Mouse (Mus musculus) spleen, postnatal 14 days (tissue): ENCODE data around the gene Kcnd2.

Experiments
- DNase-seq, 2 experiments: peaks; one replicate each; pipeline ENCODE4 v3.0.0; 2021 to 2022; ENCODE audit warnings: low spot score in 2 of 2

Kcnd2 gene

GRCm38 (mm10) chr6:21424202-21424785 is 209.0 kb downstream of the Kcnd2 start:
- no peak for DNase-seq

DNA sequence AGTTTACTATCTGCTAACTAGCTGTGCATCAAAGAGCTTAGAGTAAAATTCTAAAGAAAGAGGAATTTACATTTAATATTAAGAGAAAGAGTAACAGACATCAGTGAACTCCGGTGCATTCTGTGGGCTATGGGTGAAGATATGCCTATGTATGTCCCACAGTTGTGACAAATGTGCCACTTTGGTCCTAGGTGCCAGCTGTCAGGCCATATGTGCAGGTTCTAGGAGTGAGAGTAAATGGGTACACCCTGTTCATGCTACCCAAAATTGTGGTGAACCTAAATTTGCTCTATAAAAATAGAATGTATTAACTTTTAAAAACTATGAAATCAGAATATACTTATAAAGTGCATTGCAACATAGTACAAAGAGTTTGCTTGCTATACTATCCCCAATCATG is 215.8 kb downstream of the Kcnd2 start:
- DNase-seq, result no peak

DNA sequence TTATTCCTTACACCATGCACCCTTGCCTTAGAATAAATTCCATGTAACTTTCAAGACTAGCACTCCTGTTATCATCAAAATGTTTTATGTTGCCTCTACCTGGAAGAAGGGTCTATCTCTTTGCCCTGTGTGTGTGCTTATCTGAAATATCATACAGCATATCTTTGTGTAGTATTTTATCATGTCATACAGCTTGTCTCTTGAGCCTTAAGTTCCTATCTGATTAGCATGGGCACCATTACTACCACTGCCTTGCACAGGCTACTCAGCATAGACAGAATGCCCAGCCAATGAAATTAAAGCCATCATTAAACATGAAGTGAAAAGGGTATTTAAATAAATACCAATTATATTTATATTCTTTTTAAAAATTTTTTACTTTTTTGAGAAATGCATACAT is 249.4 kb downstream of the Kcnd2 start:
- no peak for DNase-seq

GRCm38 (mm10) chr6:21471891-21472544 is 256.7 kb downstream of the Kcnd2 start:
- DNase-seq, result no peak

DNA sequence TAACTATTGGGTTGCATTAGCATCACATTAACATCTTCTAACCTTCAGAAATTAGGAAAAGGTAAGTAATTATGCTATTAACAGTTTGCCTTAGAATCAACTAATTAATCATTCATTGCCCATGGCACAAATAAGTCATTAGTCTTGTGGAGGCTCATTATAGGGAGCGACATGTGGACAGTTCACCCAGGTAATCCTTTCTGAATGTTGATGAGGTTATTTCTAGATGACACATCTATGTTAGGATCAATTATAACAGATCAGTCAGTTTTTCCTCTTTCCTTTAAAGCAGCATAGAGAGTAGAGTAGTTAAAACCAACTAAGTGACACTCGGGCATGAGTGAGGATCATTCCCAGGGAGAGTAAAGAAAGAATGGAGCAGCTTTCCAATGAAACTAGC is 267.4 kb downstream of the Kcnd2 start:
- no peak for DNase-seq

DNA sequence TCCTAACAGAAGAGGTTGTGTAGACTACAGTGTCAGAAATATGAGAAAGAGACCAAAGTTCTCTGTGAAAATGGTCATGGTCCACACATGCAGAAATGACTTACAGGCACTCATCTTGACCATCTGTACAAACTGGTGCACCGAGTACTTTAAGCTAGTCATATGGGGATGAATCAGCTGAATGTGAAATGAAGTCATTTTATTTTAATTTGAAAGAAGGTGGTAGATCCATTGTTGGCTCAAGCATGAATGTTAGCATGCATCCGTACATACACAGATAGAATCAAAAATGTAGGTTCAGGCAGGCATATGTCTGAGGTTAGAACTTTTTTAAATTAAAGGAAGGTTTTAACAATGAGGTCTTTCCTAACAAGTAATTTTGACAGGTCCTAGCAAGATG is 273.2 kb downstream of the Kcnd2 start:
- DNase-seq, result no peak

DNA sequence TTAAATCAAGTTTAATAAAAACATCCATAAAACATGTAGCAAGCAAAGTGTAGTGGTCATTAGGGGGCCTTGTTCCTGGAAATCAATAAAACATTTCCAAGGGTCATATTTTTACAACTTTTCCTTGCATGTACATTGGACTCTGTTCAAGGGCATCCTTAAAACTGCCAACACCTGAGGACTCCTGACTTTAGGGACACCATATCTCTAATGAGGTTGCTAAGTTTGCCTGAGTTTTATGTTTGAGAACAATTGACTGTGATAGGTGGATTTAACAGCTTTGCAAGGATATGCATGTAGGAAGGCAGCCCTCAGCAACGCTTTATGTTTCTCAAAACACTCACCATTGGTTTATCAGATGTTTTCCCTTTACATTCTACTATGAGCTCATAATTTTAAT is 287.6 kb downstream of the Kcnd2 start:
- DNase-seq, result no peak

DNA sequence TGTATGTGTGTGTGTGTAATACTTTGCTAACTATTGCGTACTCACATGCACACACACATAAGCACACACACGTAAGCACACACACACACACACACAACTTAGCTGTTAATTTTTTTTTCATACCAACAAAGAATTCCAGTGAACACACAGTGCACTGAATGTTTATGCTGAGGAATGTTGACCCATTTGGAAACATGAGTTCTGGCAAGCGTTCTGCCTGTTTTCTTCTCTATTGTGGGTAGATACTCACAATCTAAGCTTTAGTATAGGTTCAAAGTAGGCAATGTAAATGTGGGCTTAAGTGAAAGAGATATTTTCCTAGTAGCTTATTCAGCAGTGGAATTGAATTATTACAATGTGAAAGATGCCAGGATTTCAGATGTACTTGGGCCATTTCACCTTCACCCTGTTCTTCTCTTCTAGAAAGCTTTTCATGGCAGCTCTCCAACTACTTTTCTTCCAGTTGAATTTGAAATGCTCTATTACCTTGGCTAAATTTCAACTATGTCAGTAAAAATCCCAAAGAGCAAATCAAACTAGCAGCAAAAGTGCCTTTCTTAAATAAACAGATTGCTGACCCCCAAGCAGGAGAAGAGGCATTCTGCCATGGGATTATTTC is 295.4 kb downstream of the Kcnd2 start:
- no peak for DNase-seq

DNA sequence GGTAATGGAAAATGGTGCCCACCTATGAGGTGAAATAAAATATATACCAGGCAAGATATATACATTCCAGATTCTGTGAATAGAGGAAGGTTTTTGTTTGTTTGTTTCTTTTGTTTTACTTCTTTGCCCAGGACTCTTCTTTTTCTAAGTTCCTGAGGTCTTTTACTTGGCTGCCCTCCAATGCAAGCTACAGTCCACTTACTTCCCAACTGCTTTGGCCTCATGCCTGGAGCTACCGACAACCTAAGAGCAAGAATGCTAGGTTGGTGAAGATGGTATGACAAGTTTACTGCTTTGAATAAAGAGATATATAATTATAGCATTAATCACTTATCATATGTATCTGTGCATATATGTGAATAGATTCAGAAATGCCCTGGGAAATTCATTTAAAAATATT is 305.0 kb downstream of the Kcnd2 start:
- DNase-seq, result no peak

DNA sequence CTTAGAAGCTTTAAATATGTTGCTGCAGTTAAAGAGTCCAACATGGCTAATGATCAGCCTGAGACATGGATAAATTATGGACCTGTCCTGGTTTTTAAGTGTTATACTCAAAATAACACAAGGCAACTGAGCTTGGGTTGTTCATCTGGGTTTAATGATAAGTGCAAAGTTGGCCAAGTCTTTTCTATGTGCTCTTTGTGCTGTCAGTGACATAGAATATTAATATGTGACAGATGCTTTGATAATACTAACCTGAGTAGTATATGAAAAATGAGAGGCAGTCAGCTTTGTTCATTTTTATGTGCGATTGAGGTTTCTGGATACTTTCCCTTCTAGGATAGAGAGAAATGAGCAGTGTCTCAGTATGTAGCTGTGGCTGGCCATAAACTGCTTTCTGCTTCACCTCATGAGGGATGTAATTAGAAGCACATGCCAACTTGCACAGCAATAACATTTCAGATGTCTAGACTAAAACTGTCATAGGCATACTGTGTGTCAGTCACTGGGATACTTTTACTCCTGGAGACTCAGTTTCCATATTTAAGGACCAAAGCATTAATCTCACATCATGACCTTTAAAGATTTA is 312.3 kb downstream of the Kcnd2 start:
- DNase-seq, result no peak

- no peak for DNase-seq
These were observed 318.7 kb downstream of the Kcnd2 start for GRCm38 (mm10) chr6:21534009-21534408.

GRCm38 (mm10) chr6:21534820-21535219 is 319.5 kb downstream of the Kcnd2 start:
- DNase-seq, result no peak

DNA sequence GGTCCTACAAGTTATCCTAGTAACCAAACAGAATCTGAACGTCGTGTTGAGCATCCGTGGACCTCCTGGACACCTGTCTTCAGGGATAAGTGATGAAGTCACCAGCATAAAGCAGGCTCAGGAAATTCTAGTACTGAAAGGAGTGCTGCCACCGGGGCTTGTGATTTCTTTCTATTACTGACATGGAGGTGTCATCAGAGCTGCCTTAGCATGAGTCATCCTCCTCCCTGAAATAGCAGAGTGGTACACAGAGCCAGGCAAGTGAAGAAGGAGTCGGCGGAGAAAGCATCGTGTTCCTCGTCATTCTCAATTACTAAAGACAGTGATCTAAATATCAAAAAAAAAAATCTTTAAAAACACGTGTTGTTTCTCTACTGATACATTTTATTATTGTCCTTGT is 336.2 kb downstream of the Kcnd2 start:
- no peak for DNase-seq

- DNase-seq, result no peak
These were observed 355.7 kb downstream of the Kcnd2 start for GRCm38 (mm10) chr6:21570964-21571363.

DNA sequence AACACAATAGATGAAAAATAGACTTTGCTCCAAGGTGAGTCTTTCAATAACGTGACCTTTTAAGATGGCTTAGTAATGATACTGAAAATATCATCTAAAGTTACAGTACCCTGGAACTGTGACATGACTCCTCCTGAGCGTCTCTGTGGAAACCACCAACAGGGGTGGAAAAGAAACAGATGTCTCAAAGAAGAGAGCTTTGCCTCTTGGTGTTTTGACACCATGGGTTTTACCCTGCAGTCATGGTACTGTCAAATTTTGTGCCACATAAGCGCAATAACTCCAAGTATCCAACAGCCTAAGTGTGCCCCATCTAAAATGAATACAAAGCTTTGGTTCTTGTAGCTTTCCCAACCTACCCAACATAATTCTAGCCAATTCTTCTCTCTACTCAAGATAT is 374.9 kb downstream of the Kcnd2 start:
- no peak for DNase-seq

- no peak for DNase-seq
These were observed 382.1 kb downstream of the Kcnd2 start for GRCm38 (mm10) chr6:21597424-21597823.

- no peak for DNase-seq
These were observed 394.2 kb downstream of the Kcnd2 start for GRCm38 (mm10) chr6:21609381-21610059.

- DNase-seq, result no peak
These were observed 414.7 kb downstream of the Kcnd2 start for GRCm38 (mm10) chr6:21629989-21630388.

DNA sequence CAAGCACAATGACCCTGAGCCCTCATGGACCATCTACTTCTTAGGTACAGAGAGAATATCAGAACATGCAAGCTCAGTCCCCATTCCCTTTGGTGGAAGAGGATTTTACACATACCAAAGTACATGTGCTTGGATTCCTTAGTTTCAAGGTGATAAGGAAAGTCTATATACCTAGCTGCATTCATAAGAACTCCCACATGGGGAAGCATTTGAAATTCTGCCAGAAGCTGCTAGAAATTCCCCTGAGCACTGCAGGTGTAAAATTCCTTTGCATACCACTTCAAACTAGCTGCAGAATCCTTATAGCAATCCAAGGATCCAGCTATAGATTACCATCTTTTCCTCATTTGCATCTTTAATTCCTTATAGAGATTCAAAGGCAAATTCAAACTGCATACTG is 440.4 kb downstream of the Kcnd2 start:
- no peak for DNase-seq

GRCm38 (mm10) chr6:21664135-21664534 is 448.8 kb downstream of the Kcnd2 start:
- no peak for DNase-seq

DNA sequence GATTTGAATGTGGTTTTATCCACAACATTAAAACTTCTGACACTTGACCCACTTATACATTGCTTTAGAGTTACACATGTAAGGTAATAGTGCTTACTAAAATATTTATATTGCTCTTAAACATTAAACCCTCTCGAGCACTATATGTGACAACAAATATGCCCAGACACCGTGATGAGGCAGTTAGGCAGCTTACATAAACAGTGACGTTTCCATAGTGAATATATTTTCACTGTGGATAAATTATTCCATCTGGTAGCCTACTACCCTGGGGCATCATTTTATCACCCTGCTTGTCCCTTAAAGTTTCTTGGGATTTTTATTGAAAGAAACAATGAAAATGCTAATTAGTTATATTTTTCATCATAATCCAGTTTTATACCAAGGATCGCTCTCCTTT is 449.3 kb downstream of the Kcnd2 start:
- no peak for DNase-seq

GRCm38 (mm10) chr6:21684252-21684651 is 468.9 kb downstream of the Kcnd2 start:
- DNase-seq, result no peak

- no peak for DNase-seq
These were observed 471.1 kb downstream of the Kcnd2 start for GRCm38 (mm10) chr6:21686388-21686787.
